Mouse (Mus musculus): ENCODE results near the gene Tent5c.
A peak's percentile ranks its signal among the peaks of the same experiment; 100 is the strongest.

Tent5c gene

GRCm38 (mm10) chr3:100436756-100437155 is 52.4 kb downstream of the Tent5c start:
- DNase-seq, result no peak

DNA sequence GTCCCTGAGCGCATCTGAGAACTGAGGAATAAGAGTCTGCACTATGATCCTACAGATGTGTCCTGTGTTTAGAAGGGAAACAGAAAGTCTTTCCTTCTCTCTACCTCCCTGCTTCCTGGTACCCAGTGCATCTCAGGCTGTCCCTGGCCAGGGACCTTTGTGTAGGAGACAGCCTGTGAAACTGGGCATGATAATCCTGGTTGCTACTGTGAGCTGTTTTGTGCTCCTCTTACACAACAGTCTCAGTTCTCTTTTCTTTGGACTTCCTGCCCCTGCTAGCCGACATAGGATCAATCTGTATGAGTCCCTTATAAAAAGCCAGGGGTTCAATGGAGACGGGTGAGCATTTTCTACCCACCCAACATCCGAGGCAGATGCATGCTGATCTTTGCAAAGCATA is 57.4 kb downstream of the Tent5c start:
- no peak for DNase-seq

GRCm38 (mm10) chr3:100430731-100431130 is 58.4 kb downstream of the Tent5c start:
- DNase-seq, result no peak

GRCm38 (mm10) chr3:100430101-100430500 is 59.0 kb downstream of the Tent5c start:
- DNase-seq, result no peak

GRCm38 (mm10) chr3:100429667-100430066 is 59.5 kb downstream of the Tent5c start:
- no peak for DNase-seq

DNA sequence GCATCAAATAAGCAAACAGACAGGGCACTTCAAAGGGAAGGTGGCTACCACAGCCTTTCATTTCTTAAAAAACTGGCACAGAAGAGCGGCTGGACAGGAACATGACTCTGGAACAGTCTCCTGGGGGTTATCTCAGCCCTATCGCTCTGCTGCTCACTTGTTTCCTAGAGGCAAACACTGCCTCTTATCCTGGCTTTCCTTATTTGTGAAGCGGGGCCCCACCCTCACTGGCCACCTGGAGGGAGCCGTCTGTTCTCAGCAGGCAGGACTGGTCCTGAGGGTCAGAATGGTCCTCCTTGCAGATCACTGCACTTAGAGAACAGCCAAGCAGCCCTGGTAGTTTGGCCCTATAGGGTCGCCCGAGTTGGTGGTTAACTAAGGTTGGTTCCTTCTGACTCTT is 61.6 kb downstream of the Tent5c start:
- DNase-seq, result no peak

DNA sequence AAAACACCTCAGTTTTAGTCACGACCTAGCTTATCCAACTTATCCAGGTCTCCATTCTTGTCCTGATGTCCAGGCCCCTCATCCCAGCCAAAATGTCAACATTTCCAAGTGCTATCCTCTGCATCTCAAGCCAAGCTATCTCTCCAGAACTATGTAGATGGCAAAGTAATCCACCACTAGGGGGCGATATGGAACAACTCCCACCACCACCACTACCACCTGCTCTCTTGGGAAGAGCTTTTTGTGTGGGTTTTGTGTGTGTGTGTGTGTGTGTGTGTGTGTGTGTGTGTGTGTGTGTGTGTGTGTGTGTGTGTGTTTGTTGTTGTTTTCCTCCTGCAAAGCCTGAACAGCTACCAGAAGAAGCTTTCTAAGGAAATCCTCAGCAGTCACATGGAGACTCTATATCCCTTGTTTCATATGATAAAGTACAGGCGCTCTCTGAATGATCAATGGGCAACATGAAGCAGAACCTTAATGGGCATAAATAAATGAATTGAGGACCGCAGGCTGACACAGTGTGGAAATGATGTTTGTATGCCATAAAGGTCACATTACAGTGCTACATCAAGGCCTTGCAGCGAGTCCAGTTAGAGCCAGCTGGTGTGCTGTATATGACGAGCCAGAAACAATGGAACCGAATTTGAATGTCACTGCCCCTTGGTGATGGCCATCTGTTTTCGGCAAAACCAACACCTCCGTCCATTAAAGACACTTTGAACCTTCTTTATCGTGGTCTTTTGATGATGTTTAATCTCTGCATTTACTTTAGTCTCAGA is 66.5 kb downstream of the Tent5c start:
- no peak for DNase-seq

DNA sequence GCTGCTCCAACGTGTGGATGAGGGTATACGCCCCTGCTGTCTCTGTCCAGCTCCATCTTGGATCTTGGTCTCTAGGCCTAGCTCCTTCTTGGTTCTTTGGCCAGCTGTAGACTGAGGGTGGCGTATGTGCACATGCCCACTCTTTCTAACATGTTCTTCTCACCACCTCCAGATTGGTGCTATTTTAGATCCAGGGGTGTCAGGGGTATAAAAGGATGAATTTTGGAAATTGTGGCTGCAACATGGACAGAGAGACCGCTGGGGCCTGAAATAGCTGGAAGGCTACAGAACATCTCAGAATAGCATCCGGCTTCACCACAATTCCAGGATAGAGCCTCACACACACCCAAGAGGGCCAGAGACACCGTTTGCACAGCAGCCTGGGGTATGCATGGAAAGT is 67.8 kb downstream of the Tent5c start:
- no peak for DNase-seq

DNA sequence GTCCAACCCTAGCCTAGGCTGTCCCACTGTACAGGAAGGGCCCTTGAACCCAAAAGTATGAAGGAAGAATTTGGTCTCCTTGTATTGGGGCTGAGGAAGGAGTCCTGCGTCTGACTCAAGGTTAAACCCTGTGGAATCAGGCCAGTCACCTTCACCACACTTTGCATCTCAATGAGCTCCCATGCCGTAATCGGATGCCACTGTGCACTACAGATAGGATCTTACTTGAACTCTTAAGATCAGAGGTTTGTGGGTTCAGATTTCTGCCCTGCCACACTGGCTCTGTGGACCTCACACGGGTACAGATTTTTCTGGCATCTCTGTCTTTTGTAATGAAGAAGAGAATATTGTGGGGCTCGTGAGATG is 68.5 kb downstream of the Tent5c start:
- DNase-seq, result no peak

GRCm38 (mm10) chr3:100419962-100420690 is 69.0 kb downstream of the Tent5c start:
- no peak for DNase-seq

- no peak for DNase-seq
Measured at GRCm38 (mm10) chr3:100418387-100418786, 70.7 kb downstream of the Tent5c start.

DNA sequence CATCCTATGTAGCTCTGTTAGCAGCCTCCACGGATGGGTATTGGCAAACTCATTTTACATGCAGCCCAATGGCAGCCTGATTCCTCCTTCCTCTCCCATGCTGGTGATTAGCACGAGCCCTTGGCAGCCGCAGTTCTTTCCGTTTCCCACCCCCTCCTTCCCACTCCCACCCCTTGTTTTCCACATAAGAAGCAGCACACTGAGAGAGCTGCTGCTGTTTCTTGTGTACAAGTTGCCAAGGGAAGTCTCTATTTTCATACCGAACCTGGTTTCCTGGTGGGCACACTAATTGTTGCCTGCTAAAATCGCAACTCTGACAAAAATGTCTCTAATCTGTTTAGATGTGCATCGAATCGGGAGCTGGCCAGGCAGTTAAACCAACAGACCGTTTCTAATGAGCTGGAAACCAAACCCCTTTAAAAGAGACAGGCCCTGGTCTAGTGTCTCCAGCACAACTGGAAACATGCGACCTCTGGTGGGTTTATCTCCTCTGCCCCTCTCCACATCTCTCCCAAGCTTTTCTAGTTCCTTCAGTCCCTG is 71.3 kb downstream of the Tent5c start:
- no peak for DNase-seq

GRCm38 (mm10) chr3:100415671-100416070 is 73.5 kb downstream of the Tent5c start:
- DNase-seq, result peak; percentile 87

GRCm38 (mm10) chr3:100413586-100413985 is 75.5 kb downstream of the Tent5c start:
- peak; percentile 75 for DNase-seq

- DNase-seq, result peak; percentile 42
Measured at GRCm38 (mm10) chr3:100411945-100412344, 77.2 kb downstream of the Tent5c start.

GRCm38 (mm10) chr3:100409280-100409679 is 79.8 kb downstream of the Tent5c start:
- DNase-seq, result peak; percentile 67

GRCm38 (mm10) chr3:100408351-100409043 is 80.6 kb downstream of the Tent5c start:
- DNase-seq, result peak; percentile 68

DNA sequence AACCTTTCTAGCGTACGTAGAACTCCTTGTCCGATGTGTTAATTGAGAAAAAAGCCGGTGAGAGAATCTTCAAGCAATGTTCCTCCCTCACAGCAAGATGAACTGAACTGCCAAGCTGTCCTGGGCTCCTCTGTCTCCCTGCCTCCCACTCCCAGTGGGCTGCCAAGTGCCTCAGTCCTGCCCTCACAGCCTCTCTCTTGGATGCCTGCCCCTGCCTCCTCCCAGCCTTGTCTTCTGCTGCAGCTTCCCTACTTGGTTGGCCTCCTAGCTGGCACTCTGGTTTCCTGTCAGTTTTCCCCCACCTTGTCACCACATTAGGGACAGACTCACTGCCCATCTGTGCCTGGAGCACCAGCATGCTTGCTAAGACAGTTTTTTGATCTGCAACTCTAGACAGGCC is 86.5 kb downstream of the Tent5c start:
- DNase-seq, result peak; percentile 87
